Mouse (Mus musculus): ENCODE results near the gene Tet1. TPM values are rescaled to one million over a fixed set of nuclear protein-coding genes. Genes with fewer than 3 reads are reported as not detected.
"Not testable (repeated sequence)": the region's sequence is repeated elsewhere in the genome, so short reads cannot be mapped to it uniquely, and the experiment has no call there.

Gene Tet1
- 1.6 and 2.3 TPM in 2 replicates for polyA plus RNA-seq (2012; rRNA removed)

- not testable (repeated sequence) for DNase-seq (ENCODE audit: low spot score)
These were observed at the start of gene Tet1 for GRCm38 (mm10) chr10:62908896-62909295. Tet1 (minus strand) TSS chr10:62908996.

DNA sequence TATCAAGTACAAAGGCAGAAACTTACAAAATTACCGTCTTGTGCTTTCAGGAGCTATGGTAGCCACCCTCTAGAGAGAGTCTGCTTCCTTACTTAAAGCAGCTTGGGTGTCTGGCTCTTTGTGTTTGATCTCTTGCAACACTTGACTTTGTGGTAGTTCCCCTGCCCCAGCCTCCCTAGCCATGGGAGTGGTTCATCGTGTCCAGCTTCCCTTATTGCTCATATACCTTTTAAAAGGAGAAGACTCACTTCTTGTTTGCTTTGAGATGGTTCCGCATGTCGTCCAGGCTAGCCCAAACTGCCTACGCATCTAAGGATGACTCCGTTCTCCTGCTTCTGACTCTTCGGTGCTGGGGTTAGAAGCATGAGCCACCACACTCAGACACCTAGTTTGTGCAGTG, 39.8 kb upstream of the Tet1 start:
- no peak for DNase-seq (ENCODE audit: low spot score)

GRCm38 (mm10) chr10:62946738-62947471, 38.1 kb upstream of the Tet1 start, which contains the start of gene Dna2:
Dna2 (plus strand) TSS chr10:62947026.
- peak; percentile 65 for DNase-seq (ENCODE audit: low spot score)

GRCm38 (mm10) chr10:62944975-62945580, 36.3 kb upstream of the Tet1 start:
- DNase-seq (ENCODE audit: low spot score): no peak

- no peak for DNase-seq (ENCODE audit: low spot score)
These were observed 23.6 kb upstream of the Tet1 start for GRCm38 (mm10) chr10:62932381-62932780.

- no peak for DNase-seq (ENCODE audit: low spot score)
These were observed 15.4 kb upstream of the Tet1 start for GRCm38 (mm10) chr10:62924096-62924635.

DNA sequence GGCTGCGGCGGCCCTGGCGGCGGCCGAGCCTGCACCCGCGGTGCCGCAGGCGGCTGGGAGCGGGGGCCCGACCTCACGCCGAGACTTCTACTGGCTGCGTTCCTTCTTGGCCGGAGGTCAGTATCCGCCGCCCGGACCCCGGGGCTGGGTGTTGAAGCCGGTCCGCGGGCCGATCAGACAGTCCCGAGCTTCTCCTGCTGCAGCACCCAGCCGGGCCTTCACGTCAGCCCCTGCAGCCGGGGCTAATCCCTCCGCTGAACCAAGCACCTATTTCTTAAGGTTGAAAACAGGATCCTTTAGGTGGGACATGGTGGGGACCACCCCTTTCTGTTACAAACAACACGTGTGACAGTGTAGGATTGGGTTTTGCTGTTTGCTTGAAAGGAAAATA, 12.0 kb upstream of the Tet1 start:
- DNase-seq (ENCODE audit: low spot score): no peak

DNA sequence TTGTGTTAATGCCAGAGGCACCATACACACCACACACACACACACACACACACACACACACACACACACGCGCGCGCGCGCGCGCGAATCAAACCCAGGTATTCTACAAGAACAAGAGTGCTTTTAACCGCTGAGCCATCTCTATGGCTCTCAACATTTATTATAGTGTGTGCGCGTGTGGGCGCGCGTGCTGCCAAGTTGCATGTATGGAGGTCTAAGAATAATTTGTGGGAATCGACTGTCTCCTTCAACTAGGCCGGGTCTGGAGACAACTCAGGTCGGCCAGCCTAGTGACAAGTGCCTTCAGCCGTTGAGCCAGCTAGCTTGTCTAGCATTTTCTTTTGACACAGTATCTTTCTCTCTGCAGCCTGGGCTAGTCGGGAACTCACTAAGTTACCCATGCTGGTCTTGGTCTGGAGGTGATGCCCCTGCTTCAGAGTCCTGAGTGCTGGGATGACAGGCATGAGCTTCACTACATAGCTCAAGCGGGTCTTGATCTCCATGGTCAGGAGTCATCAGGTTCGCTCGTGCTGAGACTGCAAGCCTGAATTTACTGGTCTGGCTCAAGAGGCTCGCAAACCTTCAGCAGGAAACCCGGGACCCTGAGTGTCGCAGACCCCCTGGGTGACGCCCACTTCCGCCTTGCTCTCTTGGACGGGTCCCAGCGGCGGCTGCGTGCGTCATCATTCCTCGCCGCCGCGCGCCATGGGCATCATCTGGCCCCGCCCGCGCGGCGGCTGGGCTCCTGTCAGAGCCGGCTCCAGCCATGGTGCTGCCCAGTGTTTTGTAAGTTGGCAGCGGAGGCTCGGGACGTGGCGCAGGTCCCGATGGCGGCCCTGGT, 11.3 kb upstream of the Tet1 start, which contains the start of gene Slc25a16:
Gene Slc25a16, plus strand, starts transcription at position 709 of the 841 bp plus-strand sequence.
- peak; percentile 92 for DNase-seq (ENCODE audit: low spot score)

GRCm38 (mm10) chr10:62918985-62919384, 10.2 kb upstream of the Tet1 start:
- no peak for DNase-seq (ENCODE audit: low spot score)

DNA sequence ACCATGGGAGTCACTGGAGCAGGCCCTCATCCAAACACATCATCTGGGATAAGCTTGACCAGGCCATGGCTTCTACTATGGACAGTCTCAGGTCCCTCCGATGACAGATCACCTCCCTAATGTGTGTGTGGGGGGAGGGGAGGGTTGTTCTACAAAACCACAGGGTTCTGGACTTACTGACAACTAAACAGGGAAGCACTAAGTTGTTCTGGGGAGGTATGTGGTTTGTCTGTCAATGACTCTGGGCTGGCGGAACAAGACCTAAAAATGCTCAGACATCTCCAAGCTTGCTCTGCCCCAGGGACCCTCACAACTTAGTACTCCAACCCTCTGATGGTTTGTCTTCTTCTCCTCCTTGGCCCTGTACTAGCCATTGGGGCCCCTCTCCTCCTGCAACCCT, 2.3 kb upstream of the Tet1 start:
- DNase-seq (ENCODE audit: low spot score): no peak

GRCm38 (mm10) chr10:62906336-62906735, 2.5 kb downstream of the Tet1 start:
- DNase-seq (ENCODE audit: low spot score): no peak

DNA sequence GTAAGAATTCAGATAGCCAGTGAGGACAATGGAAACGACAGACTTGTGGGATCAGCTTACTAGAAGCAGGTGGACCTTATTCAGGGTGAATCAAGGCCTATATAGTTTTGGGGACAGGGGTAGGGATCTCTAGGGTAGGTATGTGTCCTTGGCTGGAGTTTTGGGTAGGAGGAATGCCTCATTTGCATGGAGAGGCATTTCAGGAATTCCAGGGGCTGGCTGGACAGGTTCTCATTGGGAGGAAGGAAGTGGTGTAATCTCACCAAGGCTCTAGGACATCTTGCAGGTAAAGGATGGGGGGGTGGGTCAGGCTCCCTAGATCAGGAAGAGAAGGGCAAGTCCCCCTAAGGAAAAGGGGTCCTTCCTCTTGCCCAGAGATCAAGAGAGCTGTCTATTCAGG, 6.0 kb downstream of the Tet1 start:
- no peak for DNase-seq (ENCODE audit: low spot score)

DNA sequence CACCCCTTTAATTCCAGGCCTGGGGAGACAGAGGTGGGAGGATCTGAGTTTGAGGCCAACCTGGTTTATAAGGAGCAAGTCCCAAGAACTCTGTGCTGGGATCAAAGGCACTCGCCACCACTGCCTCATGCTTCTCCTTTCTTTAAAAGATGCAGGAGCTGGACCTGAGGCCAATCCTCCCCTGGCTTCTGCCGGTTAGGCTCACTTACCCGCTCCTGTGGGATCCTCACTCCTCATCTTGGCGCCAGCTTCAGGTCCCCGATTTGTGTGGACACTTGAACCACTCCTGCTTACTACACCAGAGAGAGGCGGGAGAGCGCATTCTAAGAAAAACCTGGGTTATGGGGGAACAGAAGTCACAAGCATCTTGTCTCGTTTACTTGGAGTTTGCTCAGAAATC, 7.0 kb downstream of the Tet1 start:
- DNase-seq (ENCODE audit: low spot score): no peak

- no peak for DNase-seq (ENCODE audit: low spot score)
These were observed 8.7 kb downstream of the Tet1 start for GRCm38 (mm10) chr10:62900144-62900543.

DNA sequence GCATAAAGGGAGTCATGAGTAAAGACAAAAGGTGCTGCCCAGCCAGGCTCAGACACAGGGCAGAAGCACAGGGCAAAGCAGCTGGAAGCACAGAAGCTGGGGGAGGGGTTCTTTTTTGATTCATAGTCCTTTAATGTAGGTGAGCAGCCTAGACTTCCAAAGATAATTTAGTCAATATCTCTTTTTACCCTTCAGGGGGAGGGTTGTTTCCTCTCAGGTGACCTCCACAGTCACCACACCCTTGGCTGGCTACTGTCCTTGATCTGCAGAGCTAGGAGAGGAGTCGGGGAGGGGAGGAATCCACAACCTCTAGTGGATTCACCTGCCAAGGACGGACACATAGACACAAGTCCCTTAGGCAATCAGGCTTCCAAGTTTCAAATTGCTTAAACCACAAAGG, 10.7 kb downstream of the Tet1 start:
- DNase-seq (ENCODE audit: low spot score): no peak

DNA sequence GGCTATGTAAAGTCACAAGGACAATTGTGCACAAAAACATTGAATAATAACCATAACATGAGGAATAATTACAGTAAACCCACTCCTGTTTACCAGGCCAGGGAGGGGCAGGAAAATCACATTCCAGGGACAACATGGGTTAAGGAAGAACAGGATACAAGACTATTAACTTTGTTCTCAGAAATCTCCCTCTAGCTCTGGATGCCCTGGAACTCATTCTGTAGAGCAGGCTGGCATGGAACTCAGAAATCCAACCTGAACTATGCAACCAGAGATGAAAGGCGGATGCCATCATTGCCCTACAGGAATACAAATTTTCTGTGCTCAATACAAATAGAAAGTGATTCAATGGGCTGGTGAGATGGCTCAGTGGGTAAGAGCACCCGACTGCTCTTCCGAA, 11.4 kb downstream of the Tet1 start:
- DNase-seq (ENCODE audit: low spot score): no peak

DNA sequence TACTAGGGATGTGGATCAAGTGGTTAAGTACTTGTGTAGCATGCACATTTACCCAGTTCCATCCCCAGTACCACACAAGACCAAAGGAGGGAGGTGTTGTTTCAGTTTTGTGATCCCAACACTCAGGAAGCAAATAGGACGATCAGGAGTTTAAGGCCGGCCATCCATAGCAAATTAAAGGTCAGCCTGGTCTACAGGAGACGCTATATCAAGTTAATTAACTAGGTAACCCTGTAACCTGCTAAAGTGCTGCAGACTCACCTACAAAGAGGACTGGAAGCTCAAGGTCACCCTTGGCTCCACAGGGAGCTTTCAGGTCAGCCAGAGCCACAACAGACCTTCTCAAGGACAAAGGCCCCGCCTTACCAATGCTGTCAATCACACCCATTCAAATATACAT, 12.0 kb downstream of the Tet1 start:
- no peak for DNase-seq (ENCODE audit: low spot score)

- DNase-seq (ENCODE audit: low spot score): no peak
These were observed 12.8 kb downstream of the Tet1 start for GRCm38 (mm10) chr10:62896035-62896434.

- no peak for DNase-seq (ENCODE audit: low spot score)
These were observed 13.4 kb downstream of the Tet1 start for GRCm38 (mm10) chr10:62895386-62895785.

DNA sequence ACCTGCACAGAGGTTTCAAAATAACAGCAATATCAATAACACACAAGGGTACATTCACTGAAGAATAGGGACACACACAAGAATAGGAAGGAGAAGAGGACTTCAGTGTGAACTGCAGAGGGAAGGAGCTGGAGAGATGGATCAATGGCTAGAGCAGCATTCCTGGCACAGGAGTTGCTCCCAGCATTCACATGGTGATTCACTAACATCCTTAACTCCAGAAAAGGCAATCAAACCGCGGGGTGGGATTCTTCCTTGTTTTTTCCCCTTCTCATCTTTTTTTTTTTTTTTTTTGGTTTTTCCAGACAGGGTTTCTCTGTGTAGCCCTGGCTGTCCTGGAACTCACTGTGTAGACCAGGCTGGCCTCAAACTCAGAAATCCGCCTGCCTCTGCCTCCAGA, 14.3 kb downstream of the Tet1 start:
- DNase-seq (ENCODE audit: low spot score): no peak

GRCm38 (mm10) chr10:62893356-62893884, 15.4 kb downstream of the Tet1 start:
- DNase-seq (ENCODE audit: low spot score): no peak

All from urinary bladder, adult 2 months (tissue).